Mouse (Mus musculus) G1E (cell line): ENCODE measurements around the gene Btd. TPM values are rescaled to one million over a fixed set of nuclear protein-coding genes. Genes with fewer than 3 reads are reported as not detected.

Experiments used
- ATAC-seq: 2 replicates; pipeline ENCODE4 v1.8.0; 2016; ENCODE audit warnings: mild to moderate bottlenecking; ENCODE audit not compliant: insufficient number of reproducible peaks, poor library complexity, low FRiP score, severe bottlenecking; ENCODE audit errors: extremely low read depth
- DNase-seq: peaks from one replicate; pipeline ENCODE4 v3.0.0; 2012; ENCODE audit warnings: low spot score
- H3K27me3 ChIP-seq: 2 replicates; pipeline ENCODE4 v1.6.1; 2012; ENCODE audit warnings: mild to moderate bottlenecking, low read length, inconsistent platforms; ENCODE audit not compliant: insufficient read depth
- H3K36me3 ChIP-seq: replicated peaks from 2 replicates; pipeline ENCODE3; 2012; ENCODE audit warnings: mild to moderate bottlenecking, inconsistent platforms
- H3K4me1 ChIP-seq: 2 replicates; pipeline ENCODE4 v1.6.1; 2012; ENCODE audit warnings: low read depth, low read length, inconsistent platforms, mixed read lengths; ENCODE audit not compliant: insufficient read depth
- H3K4me3 ChIP-seq: 2 replicates; pipeline ENCODE4 v1.5.1; 2012; ENCODE audit warnings: low read depth, mild to moderate bottlenecking, inconsistent platforms, low read length, moderate library complexity, mixed read lengths
- H3K9me3 ChIP-seq: replicated peaks from 2 replicates; pipeline ENCODE4 v1.6.1; 2012; ENCODE audit warnings: inconsistent platforms
- CTCF ChIP-seq: IDR thresholded peaks from 2 replicates; pipeline ENCODE4 v1.5.1; 2012; ENCODE audit warnings: low read depth, low read length, inconsistent platforms, mixed read lengths
- GATA1 ChIP-seq: IDR thresholded peaks from 2 replicates; pipeline ENCODE4 v1.6.1; 2012; ENCODE audit warnings: borderline replicate concordance, low read length, inconsistent platforms, mixed read lengths
- GATA2 ChIP-seq: IDR thresholded peaks from 2 replicates; pipeline ENCODE4 v1.6.1; 2012; ENCODE audit warnings: low read depth, low read length, inconsistent platforms, borderline replicate concordance
- POLR2AphosphoS5 ChIP-seq: IDR thresholded peaks from 2 replicates; pipeline ENCODE4 v1.6.1; 2012; ENCODE audit warnings: low read depth, low read length, inconsistent platforms; ENCODE audit not compliant: insufficient replicate concordance
- TAL1 ChIP-seq: conservative IDR thresholded peaks from 2 replicates; pipeline ENCODE4 v1.6.1; 2012; ENCODE audit warnings: low read depth, low read length, inconsistent platforms, mixed read lengths
- polyA plus RNA-seq: library from polyadenylated mRNA; stranded (reverse); fragments of >175 nt; gene quantifications from 2 replicates; pipeline ENCODE4 v1.2.3, GENCODE M21; 2012
- total RNA-seq, 2 experiments: library from RNA; stranded (forward) in 1 of 2; stranded (reverse) in 1 of 2; fragments of 200-1000 nt in 1 of 2; fragments of >200 nt in 1 of 2; fragmentation: Nextera tagmentation in 1 of 2; gene quantifications; 2 replicates each; pipeline ENCODE4 v1.2.3; 2014 to 2017

Btd gene
- total and polyA plus RNA-seq, 3 experiments = 4.2 to 17.1 (median 14.7) TPM

- H3K27me3 ChIP-seq = no peaks in the 10 kb centered on the region
- ATAC-seq (no peak), DNase-seq (no peak)
- TF ChIP-seq TAL1 (no peak), GATA2 (no peak), CTCF (no peak), GATA1 (no peak), POLR2AphosphoS5 (no peak)
- no peak overlapping the region for H3K4me3 ChIP-seq
- H3K36me3 ChIP-seq = peaks cover 58% of the 10 kb centered on the region
- no peaks in the 10 kb centered on the region for H3K9me3 ChIP-seq
- H3K4me1 ChIP-seq = peaks cover 51% of the 10 kb centered on the region
Observed at GRCm38 (mm10) chr14:31715669-31716068, 74.8 kb downstream of the Btd start.

- H3K27me3 ChIP-seq = no peaks in the 10 kb centered on the region
- ATAC-seq (peak; percentile 85), DNase-seq (peak; percentile 26)
- H3K36me3 ChIP-seq = peaks cover 60% of the 10 kb centered on the region
- peaks cover 50% of the 10 kb centered on the region for H3K4me1 ChIP-seq
- H3K9me3 ChIP-seq = no peaks in the 10 kb centered on the region
- TF ChIP-seq TAL1 (peak; percentile 55), GATA2 (no peak)
- peak overlapping the region; percentile 8; the same call in 1 of the 2 replicates for H3K4me3 ChIP-seq
Observed at GRCm38 (mm10) chr14:31717360-31717759, 76.5 kb downstream of the Btd start.

Other genes with a start within 250 kb of the Btd start
- gene Sh3bp5, start 204.9 kb upstream of the Btd start, total RNA-seq (2014; fragmentation: Nextera tagmentation) = not detected in 2 replicates
- gene Sh3bp5, start 204.9 kb upstream of the Btd start, total RNA-seq (2017) = 0.23 and 0.33 TPM in 2 replicates
- 0.22 and 0.37 TPM in 2 replicates for gene Sh3bp5, start 204.9 kb upstream of the Btd start, polyA plus RNA-seq
- 32.8 and 44.3 TPM in 2 replicates for gene Eaf1, start 146.6 kb upstream of the Btd start, total RNA-seq (2014; fragmentation: Nextera tagmentation)
- 42.3 and 49.0 TPM in 2 replicates for gene Eaf1, start 146.6 kb upstream of the Btd start, total RNA-seq (2017)
- gene Eaf1, start 146.6 kb upstream of the Btd start, polyA plus RNA-seq = 182 and 228 TPM in 2 replicates
- 47.3 and 57.2 TPM in 2 replicates for gene Mettl6, start 146.0 kb upstream of the Btd start, total RNA-seq (2014; fragmentation: Nextera tagmentation)
- 76.5 and 77.9 TPM in 2 replicates for gene Mettl6, start 146.0 kb upstream of the Btd start, total RNA-seq (2017)
- 2.3 and 3.1 TPM in 2 replicates for gene Mettl6, start 146.0 kb upstream of the Btd start, polyA plus RNA-seq
- not detected in 2 replicates for gene Colq, start 49.7 kb upstream of the Btd start, total RNA-seq (2014; fragmentation: Nextera tagmentation)
- 0.06 and 0.44 TPM in 2 replicates for gene Colq, start 49.7 kb upstream of the Btd start, total RNA-seq (2017)
- gene Colq, start 49.7 kb upstream of the Btd start, polyA plus RNA-seq = not detected in 2 replicates
- not detected in 2 replicates for gene Gm49387, start 150 bp upstream of the Btd start, total RNA-seq (2014; fragmentation: Nextera tagmentation)
- gene Gm49387, start 150 bp upstream of the Btd start, total RNA-seq (2017) = not detected in 2 replicates
- not detected in 2 replicates for gene Gm49387, start 150 bp upstream of the Btd start, polyA plus RNA-seq
- 29.7 and 34.3 TPM in 2 replicates for gene Hacl1, start 258 bp downstream of the Btd start, total RNA-seq (2014; fragmentation: Nextera tagmentation)
- gene Hacl1, start 258 bp downstream of the Btd start, total RNA-seq (2017) = 41.8 and 53.3 TPM in 2 replicates
- 1.8 and 1.9 TPM in 2 replicates for gene Hacl1, start 258 bp downstream of the Btd start, polyA plus RNA-seq
- gene Ankrd28, start 189.6 kb downstream of the Btd start, total RNA-seq (2014; fragmentation: Nextera tagmentation) = 33.9 and 40.9 TPM in 2 replicates
- gene Ankrd28, start 189.6 kb downstream of the Btd start, total RNA-seq (2017) = 66.9 and 69.4 TPM in 2 replicates
- gene Ankrd28, start 189.6 kb downstream of the Btd start, polyA plus RNA-seq = 2.6 and 3.2 TPM in 2 replicates